Mouse (Mus musculus): ENCODE results near the gene Mecr. TPM values are rescaled to one million over a fixed set of nuclear protein-coding genes. Genes with fewer than 3 reads are reported as not detected.

The Mecr gene
- polyA plus RNA-seq, 1 experiment, result 38.6 TPM

DNA sequence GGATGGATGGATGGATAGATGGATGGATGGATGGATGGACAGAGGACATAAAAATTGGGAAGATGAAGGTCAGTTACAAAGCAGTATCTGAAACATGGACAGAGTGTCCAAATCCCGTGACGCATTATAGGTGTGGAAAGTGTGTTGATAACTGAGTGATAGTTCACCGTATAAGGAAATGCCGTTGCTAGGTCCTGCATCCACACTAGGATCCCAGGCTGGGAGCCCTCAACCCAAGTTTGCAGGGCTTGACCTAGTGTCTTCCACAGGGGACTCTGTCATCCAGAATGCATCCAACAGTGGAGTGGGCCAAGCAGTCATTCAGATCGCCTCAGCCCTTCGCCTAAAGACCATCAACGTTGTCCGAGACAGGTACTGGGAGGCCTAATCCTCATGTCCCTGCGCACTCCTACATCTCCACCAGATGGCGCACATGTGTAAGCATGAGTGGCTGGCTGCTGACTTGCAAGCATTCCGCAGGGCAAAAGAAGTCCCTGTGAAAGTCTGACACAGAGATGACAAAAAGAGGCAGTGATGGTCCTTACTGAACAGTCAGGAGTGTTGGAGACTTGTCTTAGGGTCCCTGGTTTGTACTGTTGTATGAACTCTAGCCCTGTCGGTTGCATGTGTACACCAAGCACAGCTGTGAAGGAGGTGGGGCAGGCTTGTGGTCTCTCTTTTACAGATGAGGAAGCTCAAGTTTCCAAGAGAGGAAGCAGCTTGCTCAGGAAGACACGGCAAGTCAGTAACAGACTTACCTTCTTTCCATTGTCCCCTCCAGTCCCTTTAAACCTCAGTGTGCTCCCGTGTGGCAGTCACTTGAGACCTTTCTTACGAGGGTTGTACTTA is 17.4 kb downstream of the Mecr start:
- TF ChIP-seq MYOD1 (IDR thresholded peaks at IDR 0.05; ENCODE audit: control insufficient read depth in 1 of 3, insufficient read length in 2 of 3, low read depth in 2 of 3), result peak in 2 of 3 experiments; percentile 33 to 43
- no peak for TF ChIP-seq USF1 (IDR thresholded peaks at IDR 0.05; ENCODE audit: low read depth)
- Histone ChIP-seq H3K4me2 (ENCODE audit: low read depth) (peak overlapping the region; percentile 13), H3K4me3 (no peak overlapping the region), H3K79me2 (ENCODE audit: control insufficient read depth, insufficient read depth) (no peaks in the 10 kb centered on the region), H3K27me3 (ENCODE audit: control insufficient read depth, insufficient read depth, insufficient read length) (no peaks in the 10 kb centered on the region), H3K36me3 (ENCODE audit: control insufficient read depth, insufficient read depth) (peaks cover 25% of the 10 kb centered on the region), H3ac (ENCODE audit: control insufficient read depth, insufficient read length) (no peak overlapping the region)

DNA sequence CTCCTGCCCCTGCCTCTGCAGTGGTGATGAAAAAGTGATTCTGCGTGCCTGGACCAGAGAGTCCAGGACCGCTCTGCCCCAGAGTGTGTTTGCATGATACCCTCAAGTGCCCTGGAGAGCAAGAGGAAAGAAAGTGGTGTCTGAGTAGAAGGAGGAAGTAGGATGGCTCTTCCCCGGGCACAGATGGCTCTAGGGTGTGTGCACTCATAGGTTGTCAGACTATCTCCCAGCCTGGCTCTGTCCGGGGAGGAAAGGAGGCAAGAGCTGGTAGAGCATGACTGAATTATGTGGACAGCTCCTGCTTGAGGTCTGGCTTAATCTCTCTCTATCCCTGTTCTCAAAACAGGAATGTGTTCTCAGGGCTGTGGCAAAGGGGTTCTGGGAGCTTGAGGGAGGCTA is 18.1 kb downstream of the Mecr start:
- Histone ChIP-seq H3ac (ENCODE audit: control insufficient read depth, insufficient read length) (no peak overlapping the region), H3K36me3 (ENCODE audit: control insufficient read depth, insufficient read depth) (peaks cover 25% of the 10 kb centered on the region), H3K27me3 (ENCODE audit: control insufficient read depth, insufficient read depth, insufficient read length) (no peaks in the 10 kb centered on the region), H3K4me2 (ENCODE audit: low read depth) (peak overlapping the region; percentile 13), H3K4me3 (no peak overlapping the region), H3K79me2 (ENCODE audit: control insufficient read depth, insufficient read depth) (no peaks in the 10 kb centered on the region)
- no peak for TF ChIP-seq E2F4 (IDR thresholded peaks at IDR 0.05; ENCODE audit: insufficient read depth)
- no peak for TF ChIP-seq MYOD1 (IDR thresholded peaks at IDR 0.05; ENCODE audit: control insufficient read depth in 1 of 3, insufficient read length in 2 of 3, low read depth in 2 of 3)
- TF ChIP-seq TCF3 (IDR thresholded peaks at IDR 0.05; ENCODE audit: insufficient read length, low read depth), result no peak
- TF ChIP-seq REST (IDR thresholded peaks at IDR 0.05; ENCODE audit: insufficient read depth, insufficient read length), result no peak
- TF ChIP-seq CEBPB (IDR thresholded peaks at IDR 0.05; ENCODE audit: insufficient read depth, poor library complexity, severe bottlenecking), result no peak
- TF ChIP-seq POLR2AphosphoS2 (IDR thresholded peaks at IDR 0.05; ENCODE audit: insufficient read length, low read depth), result no peak

DNA sequence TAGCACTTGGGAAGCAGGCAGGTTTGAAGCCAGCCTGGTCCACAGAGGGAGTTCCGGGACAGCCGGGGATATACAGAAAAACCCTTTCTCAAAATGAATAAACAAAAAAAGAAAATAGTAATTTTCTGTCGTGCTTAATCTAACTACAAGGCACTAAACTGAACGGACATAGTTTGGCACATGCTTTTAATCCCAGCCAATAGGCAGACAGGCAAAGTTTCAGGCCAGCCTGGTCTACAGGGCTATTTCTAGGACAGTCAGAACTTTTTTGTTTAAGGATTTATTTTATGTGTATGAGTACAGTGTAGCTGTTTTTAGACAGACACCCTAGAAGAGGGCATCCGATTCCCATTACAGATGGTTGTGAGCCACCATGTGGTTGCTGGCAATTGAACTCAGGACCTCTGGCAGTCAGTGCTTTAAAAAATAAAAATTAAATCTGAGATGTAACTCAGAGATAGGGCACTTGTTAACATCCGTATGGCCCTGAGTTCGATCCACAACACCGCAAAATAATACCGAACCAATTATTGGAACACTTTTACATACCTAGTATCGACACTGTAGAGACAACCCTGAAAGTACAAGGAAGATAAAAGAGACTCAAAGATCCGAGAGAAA is 29.5 kb downstream of the Mecr start:
- Histone ChIP-seq H3K36me3 (ENCODE audit: control insufficient read depth, insufficient read depth) (no peaks in the 10 kb centered on the region), H3K27me3 (ENCODE audit: control insufficient read depth, insufficient read depth, insufficient read length) (no peaks in the 10 kb centered on the region), H3K4me3 (peak overlapping the region; percentile 87), H3ac (ENCODE audit: control insufficient read depth, insufficient read length) (peak overlapping the region; percentile 81), H3K4me2 (ENCODE audit: low read depth) (peak overlapping the region; percentile 92), H3K79me2 (ENCODE audit: control insufficient read depth, insufficient read depth) (peaks cover 42% of the 10 kb centered on the region)
- TF ChIP-seq MYOG (IDR thresholded peaks at IDR 0.05; ENCODE audit: control insufficient read depth in 1 of 3, insufficient read depth in 1 of 3, insufficient read length in 2 of 3, low read depth in 2 of 3) (no peak), E2F4 (IDR thresholded peaks at IDR 0.05; ENCODE audit: insufficient read depth) (no peak), USF1 (IDR thresholded peaks at IDR 0.05; ENCODE audit: low read depth) (no peak), POLR2A (IDR thresholded peaks at IDR 0.05; ENCODE audit: insufficient read length, low read depth) (no peak), TCF3 (IDR thresholded peaks at IDR 0.05; ENCODE audit: insufficient read length, low read depth) (no peak)

DNA sequence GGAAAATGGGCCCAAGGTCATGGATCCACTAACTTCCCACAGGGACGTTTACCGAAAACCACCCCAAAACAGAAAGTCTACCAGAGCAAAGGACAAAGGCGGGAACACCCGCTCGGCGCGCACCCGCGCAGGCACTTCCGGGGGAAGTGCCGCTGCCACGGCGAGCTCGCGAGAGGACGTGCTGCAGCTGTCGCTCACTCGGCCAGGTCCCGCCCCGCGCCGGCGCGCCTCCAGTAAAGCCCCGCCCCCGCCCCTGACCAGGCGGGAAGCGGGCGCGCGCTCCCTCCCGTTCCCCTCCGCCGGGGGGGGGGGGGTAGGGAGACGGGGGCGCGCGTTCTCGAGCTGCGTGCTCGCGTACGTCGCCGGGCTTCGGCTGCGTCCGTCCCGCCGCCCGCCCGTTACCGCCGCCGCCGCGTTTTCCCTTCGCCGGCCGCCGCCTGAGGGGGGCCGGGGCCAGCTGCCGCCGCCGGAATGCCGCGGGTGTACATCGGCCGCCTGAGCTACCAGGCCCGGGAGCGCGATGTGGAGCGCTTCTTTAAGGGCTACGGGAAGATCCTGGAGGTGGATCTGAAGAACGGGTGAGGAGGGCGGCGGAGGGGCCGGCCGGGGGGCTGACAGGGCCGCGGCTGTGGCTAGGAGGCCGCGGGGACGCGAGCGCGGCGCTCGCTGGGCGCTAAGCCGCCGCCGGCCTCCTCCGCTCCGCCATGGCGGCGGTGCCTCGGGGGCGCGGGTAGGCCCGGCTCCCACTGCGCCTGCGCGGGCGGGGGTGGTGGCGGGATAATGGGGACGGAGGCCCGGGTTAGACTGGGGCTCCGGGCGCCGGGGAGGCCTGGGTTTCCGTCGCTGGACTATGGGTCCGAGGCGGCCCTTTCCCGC is 30.3 kb downstream of the Mecr start, which contains the start of gene Srsf4:
Gene Srsf4 (plus strand): TSS at position 325 of the 876 bp plus-strand sequence.
- H3K4me3 ChIP-seq, result peak within 1 kb of the TSS; percentile 87
- H3K36me3 ChIP-seq (ENCODE audit: control insufficient read depth, insufficient read depth), result no peaks in the 10 kb centered on the region
- TF ChIP-seq USF1 (IDR thresholded peaks at IDR 0.05; ENCODE audit: low read depth) (no peak), MYOD1 (IDR thresholded peaks at IDR 0.05; ENCODE audit: control insufficient read depth in 1 of 3, insufficient read length in 2 of 3, low read depth in 2 of 3) (peak in 2 of 3 experiments; percentile 88 to 96), POLR2AphosphoS2 (IDR thresholded peaks at IDR 0.05; ENCODE audit: insufficient read length, low read depth) (peak; percentile 78), POLR2A (IDR thresholded peaks at IDR 0.05; ENCODE audit: insufficient read length, low read depth) (peak; percentile 78), E2F4 (IDR thresholded peaks at IDR 0.05; ENCODE audit: insufficient read depth) (peak; percentile 71), MAX (IDR thresholded peaks at IDR 0.05; ENCODE audit: low read depth) (no peak), TCF3 (IDR thresholded peaks at IDR 0.05; ENCODE audit: insufficient read length, low read depth) (no peak), REST (IDR thresholded peaks at IDR 0.05; ENCODE audit: insufficient read depth, insufficient read length) (no peak), CEBPB (IDR thresholded peaks at IDR 0.05; ENCODE audit: insufficient read depth, poor library complexity, severe bottlenecking) (no peak), TCF12 (IDR thresholded peaks at IDR 0.05; ENCODE audit: insufficient read depth, poor library complexity, severe bottlenecking) (no peak), MYOG (IDR thresholded peaks at IDR 0.05; ENCODE audit: control insufficient read depth in 1 of 3, insufficient read depth in 1 of 3, insufficient read length in 2 of 3, low read depth in 2 of 3) (peak in 2 of 3 experiments; percentile 89), SRF (IDR thresholded peaks at IDR 0.05; ENCODE audit: control insufficient read depth, insufficient read length, low read depth) (no peak)
- H3K79me2 ChIP-seq (ENCODE audit: control insufficient read depth, insufficient read depth), result peaks cover 49% of the 10 kb centered on the region
- H3K27me3 ChIP-seq (ENCODE audit: control insufficient read depth, insufficient read depth, insufficient read length), result no peaks in the 10 kb centered on the region
- peak within 1 kb of the TSS; percentile 81 for H3ac ChIP-seq (ENCODE audit: control insufficient read depth, insufficient read length)
- peak within 1 kb of the TSS; percentile 92 for H3K4me2 ChIP-seq (ENCODE audit: low read depth)
